Mouse (Mus musculus) adipocyte (in vitro differentiated cells): ENCODE measurements at regions not wholly inside any gene's neighbourhood (a gene's known extent, or its start where the extent isn't known, plus 50 kb on each side); places are given as distances from the start of the nearest gene placed in this dataset.

Experiments
- DNase-seq: peaks from one replicate; pipeline ENCODE4 v3.0.0-alpha.2; 2016; ENCODE audit warnings: low spot score

DNA sequence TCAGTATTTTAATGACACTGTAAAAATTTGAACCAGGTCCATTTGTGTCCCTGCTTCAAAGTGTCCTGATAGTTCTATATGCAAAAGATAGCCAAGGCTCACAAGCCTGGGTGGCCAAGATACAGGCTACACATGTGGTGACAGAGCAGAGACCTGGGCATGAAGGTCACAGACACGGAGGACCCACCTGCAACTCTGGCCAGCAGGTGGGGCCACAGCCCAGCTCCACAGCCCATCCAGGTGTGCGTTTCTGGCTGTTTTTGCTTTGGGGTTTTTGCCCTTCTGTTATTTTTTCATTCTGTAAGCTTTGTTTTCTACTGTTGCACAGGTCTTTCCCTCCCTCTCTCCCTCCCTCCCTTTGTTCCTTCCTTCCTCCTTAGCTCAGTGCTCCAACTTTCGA is 399.4 kb upstream of the Rora start:
- no peak for DNase-seq

DNA sequence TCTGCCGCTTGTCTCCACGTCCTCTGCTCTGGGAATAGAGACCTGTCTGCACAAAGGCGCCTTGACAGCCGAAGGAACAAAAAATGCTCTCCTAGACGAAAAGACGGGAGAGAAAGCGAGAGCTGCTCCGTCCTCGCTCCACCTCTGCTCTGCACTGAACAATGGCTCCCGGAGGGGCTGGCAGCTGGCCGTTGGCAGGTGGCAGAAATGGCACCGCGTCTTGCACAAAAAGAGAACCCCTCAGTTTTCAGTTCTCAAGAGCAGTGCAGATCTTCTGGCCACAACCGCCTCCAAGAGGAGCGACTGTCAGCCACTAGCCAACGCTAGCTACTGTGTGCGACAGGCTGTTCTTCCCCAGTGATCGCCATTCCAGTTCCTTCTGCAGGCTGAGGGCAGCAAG is 385.0 kb upstream of the Rora start:
- no peak for DNase-seq

DNA sequence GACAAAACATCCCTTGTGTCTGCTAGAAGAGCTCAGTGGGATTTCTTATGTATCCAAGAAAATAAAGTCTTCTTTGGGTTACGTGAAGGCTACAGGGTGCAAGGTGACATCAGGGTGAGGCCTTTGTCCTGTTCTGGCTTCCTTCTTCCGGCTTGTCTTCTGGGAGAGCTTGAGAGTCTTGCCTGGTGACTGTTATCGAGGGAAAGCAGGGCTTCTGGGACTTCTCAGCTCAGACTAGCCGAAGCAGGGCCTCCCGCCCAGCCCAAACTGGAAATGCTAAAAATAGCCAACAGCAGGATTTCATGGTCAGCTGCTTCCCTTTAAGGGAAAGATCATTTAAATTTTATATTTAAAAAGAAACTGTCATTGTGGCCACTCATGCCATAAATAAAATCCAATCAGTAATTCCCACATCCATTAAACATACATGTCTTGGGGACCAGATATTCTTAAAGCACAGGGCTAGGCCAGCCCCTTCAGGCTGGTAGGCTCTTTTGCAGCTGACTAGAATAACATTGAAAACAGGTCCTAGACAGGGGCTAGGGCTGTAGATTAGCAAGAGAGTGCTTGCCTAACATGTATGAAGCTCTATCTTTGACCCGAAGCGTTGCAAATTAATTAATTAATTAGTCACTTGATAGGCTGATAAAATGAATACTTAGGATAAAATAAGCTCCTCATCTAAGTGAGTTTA is 351.2 kb upstream of the Rora start:
- peak; percentile 18 for DNase-seq

DNA sequence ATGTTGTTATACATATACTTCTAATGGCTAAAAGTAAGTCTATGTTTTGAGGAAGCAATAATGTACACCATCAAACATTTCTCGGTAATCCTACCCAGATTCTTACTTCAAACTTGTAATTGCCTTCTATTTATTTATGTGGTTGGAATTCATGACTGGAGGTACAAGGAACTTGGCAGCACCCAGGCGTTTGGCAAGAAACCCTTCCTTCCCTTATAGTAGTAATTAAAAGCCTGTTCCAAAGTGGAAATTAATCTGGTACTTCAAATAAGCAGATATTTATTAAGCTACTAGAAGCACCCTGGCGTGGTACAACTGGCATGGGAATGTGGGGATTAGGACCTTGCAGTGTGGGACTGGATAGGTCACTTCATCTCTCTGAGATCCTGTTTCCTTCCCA is 322.9 kb upstream of the Rora start:
- DNase-seq, result no peak

DNA sequence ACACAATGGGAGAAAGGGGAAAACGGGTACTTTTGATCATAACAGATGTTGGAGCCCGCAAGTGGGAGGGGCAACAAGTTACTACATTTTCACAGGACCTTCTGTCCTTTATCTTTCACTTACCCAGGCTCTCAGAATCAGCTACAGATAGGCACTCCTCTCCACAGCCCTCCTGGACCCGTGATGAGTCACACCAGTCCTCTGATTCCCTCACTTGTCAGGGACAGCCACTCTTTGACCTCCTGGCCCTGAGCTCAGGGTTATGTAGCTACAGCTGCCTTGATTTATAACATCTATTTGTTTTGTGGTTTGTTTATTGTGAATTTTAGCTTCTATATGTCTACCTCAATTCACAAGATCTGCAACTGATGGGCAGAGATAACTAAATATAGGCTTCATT is 312.7 kb upstream of the Rora start:
- DNase-seq, result no peak

DNA sequence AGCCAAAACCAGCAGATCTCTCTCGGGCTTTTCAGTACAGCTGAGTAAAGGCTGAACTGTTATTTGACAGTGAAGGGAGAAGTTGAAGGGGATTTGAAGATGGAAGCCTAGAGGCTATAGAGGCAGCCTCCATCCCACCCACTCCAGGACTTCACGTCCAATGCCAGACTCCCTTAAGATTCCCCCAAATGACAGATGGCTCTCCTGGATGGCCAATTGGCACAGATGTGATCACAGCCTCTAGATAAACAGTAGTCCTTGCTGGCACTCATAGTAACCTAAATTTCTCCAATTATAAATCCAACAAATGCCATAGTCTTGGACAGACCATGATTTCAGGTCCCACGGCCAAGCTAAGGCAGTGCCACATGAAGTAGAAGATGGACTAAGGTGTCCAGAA is 312.1 kb upstream of the Rora start:
- DNase-seq, result no peak

DNA sequence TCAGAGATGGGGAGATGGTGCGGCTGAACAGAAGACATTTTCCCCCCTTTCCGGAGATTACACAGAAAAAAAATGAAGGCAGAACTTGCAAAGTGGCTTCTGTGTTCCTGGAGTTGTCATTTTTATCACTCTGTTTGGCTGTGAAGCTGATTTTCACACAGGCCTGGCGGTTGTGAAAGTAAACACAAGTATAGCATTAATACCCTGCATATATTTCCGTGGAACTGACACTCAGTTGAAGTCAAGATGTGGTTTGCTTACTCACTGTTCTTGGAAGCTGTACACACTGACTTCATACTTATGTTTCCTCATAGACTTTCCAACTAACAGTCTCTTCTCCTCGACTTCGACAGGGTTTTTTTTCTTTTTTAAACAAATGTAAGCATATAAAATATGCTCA is 306.2 kb upstream of the Rora start:
- DNase-seq, result no peak

DNA sequence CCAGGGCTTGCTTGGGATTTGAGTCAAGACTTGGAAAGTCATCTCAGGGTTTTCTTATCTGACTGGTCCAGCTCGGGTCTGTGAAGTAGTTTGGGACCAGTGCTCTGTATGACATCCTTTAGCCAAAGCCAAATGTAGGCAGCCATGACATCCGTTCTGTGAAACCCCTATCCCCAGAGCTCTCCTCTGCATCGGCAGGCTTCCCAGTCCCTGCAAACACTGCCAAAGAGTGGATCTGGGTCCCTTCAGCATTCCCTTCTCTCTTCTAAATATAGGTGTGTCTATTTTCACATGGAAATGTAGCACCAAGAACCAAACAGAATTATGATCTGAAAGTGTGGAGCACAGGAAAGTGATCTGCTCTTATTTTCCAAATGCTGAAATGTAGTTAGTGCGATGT is 302.1 kb upstream of the Rora start:
- no peak for DNase-seq

DNA sequence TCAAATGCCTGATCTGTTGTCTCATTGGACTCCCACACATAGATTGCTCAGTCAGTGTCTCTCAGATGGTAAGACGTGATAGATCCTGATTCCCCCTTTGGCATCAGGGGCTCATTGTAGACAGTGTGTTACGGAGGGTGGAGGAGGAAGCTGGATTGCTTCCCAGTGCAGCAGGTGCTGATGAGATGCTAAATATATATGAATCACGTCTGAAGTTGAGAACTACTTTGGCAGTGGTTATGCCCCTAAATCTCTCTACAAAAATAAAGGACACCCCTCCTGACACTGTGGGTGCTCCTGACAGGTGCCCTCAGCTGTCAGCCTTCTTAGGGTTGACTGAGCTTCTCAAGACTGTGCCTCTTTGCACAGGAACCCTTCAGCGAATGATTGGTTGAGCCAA is 299.1 kb upstream of the Rora start:
- no peak for DNase-seq

DNA sequence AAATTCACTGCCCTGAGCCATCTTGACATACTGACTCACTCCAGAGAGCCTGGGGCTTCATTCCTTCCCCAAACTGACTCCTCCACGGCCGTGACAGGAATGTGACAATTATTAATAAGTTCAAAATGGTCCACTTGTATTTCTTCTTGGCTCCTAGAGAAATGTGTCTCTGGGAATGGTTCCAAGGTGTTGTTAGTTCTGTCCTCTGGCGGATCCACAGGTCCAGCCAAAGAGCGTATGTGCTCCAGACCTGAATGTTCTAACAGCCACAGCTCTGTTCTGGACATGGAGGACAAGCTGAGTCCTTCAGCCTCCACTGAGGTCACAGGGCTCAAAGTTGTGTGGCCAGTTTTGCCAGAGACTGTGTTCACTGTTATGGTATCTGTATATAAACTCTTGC is 297.5 kb upstream of the Rora start:
- no peak for DNase-seq

DNA sequence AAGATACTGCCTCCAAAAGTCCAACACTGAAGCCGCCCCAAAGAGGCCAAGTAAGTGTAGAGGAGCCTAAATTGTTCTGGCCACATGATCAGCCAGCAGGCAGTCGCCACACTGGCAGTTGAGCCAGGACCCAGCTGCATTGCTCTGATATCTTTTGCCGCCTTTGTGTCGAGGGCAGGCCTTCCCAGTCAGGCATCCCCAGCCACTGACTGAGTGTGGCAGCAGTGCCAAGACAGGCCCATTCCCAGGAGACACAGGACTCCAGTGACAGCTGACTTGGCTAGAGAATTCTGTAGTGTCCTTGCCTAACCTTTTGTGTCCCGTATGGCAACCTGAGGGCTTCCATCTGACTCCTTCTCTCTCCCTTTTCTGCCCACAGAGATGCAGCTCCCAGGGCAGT is 296.4 kb upstream of the Rora start:
- DNase-seq, result peak; percentile 3

DNA sequence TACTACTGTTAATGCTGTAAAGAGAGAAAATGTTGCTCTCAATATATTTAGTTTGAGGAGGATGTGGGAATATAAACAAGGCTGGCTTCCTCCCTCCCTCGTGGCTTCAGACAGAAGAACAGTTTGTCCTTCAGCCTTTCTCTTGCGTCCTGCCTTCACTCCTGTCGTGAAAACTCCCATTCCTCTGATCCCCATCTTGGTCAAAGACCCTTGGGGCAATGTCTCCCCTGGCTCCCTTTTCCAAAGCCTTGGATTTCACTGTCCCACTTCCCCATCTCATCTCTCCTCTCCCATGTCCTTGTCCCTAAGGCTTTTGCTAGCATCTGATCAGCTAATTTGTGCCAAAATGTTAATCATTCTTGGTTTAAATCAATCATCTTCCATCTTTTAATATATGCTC is 286.6 kb upstream of the Rora start:
- DNase-seq, result no peak

DNA sequence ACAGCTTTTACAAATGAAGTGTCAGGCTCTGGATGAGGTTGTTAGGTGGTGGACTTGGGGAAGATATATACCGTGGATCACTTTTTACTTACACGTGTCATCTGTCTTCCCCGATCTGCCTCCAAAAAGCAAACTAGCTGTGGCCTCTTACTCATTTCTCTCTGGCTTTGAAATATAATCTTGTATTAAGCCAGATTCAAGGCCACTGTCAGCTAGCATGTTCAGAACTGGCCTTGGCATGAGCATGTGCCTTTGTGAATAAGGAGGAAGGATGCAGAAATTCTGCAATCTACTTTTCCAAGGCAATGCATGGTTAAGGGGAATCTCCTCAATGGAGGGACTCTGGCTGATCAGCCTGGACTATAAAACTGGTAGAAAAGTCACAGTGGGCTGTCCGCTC is 286.0 kb upstream of the Rora start:
- DNase-seq, result no peak

DNA sequence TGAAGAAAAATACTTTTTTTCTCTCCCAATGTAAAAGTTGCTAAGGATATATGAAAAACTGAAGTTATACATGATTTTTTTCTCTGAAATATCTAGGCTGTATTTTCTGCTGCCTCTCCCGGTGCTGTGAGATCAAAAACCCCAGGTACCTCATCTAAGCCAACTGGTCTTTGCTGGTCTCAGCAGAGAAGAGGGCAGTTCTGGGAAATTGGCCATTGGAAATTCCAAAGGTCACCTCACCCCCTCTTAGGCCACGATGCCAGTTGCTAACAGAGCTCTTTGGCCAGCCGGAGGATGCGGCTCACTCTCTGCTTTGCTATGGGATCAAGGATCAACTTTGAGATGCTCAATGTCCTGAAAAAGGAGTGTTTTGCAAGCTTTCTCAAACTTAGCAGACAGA is 280.9 kb upstream of the Rora start:
- no peak for DNase-seq

DNA sequence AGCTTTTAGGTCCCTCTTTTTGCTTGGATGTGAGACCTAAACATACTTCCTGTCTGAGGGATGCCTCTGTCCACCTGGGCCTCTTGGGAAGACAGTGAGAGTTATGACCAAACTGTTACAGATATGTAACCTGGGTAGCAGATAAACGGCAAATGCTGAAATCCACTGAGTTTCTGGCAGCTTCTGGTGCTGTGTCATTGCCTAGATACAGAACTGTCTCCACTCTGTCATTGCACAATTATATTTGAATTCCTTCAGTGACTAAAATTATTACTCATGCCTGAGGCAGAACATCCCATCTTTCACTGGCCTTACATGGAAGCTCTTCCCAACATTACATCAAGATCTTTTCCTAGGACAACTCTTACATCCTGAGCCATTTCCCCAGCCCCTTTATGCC is 277.4 kb upstream of the Rora start:
- no peak for DNase-seq

DNA sequence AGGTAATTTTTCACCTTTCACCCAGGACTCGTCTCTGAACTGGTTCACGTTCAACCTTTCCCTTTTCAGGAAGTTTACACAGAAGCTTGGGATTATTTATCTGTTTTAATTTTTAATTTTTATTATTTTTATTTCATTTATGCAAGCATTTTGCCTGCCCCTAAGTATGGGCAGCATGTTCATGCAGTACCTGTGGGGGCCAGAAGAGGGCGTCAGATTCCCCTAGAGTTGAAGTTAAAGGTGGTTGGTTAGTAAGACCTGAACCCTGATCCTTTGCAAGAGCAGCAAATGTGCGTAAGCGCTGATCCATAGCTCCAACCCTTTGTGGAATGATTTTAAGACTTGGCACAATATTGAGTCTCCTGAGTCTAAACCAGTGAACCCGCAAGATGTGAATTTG is 271.7 kb upstream of the Rora start:
- DNase-seq, result no peak

DNA sequence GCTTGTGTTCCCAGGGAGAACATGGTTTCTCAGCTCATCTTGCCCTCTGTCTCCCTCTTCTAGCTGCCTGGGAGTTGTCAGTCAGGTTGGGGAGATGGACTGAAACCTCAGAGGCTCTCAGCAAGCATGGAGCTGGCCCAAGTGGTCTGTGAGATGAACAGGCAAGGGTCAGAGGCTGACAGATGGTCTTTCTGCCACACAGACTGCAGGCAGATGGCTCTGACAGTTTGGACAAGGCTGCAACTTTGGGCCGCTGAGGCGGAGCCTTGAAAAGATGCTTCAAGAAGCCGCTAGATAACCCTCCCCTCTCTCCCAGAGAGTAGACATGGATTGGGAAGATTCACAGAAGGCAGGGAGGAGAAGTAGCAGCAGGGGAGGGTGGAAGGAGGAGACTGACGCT is 252.7 kb upstream of the Rora start:
- DNase-seq, result no peak

DNA sequence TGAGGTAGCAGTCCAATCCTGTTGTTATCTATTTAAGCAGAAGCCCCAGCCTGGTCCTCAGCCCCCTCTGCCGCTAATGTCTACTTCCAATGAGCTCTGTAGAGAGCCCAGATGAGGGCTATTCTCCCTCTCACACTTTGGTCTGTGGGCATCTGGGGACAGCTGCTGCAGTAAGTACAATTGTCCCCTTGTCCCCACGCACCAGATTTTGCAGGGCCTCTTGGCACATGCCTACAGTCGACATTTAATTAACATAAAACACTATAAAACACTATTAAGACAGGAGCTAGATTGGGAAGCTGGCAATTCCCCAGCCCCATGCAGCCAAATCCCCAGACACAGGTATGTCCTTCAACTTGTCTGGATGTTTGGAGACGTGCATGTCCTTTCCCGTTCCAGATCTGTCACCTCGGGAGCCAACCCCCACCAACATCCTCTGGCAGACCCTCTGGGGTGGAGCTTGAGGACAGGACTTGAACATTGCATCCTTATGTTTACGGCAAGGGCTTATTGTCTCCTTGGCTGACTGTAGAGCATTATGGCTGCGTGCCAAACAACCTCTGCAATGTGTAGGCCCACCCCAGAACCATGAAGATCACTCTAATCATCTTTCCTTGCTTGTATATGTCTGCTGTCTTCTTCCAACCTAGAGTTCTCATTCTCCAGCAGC is 251.3 kb upstream of the Rora start:
- DNase-seq, result no peak

DNA sequence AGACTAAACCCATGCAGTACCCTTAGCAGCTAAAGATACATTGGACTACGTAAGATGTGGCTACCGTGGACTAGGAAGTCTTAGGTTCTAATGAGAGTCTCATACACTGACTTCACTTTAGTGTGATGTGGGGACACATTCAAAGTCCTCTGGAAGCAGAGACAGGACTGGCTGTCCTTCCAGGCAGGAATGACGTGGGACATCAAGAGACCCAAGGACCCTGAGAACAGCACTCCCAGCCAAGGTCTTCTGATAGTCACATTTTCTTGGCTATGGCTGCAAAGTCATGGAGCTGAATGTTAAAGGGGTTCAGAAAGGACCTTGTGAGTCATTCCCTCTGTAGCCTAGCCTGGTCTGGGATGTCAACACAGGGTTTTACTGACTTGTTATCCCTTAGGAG is 250.6 kb upstream of the Rora start:
- no peak for DNase-seq

DNA sequence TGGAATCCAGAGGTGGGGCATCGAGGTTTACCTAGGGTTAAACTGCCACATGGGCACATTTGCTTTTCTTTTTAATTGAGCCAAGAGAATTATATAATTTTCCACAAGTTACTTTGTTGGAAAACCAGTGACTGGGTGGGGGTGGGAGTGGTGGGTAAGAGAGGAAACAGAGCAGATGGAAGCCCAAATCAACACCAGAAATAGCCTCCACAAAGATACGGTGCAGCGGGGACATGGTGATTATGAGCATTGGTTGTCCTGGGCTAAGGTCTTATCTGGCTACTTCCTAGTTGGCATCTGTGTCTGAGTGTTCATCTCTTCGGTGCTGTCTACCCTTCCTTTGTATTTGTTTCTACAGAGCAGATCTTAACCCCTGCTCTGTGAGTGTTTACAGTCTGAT is 250.1 kb upstream of the Rora start:
- no peak for DNase-seq

DNA sequence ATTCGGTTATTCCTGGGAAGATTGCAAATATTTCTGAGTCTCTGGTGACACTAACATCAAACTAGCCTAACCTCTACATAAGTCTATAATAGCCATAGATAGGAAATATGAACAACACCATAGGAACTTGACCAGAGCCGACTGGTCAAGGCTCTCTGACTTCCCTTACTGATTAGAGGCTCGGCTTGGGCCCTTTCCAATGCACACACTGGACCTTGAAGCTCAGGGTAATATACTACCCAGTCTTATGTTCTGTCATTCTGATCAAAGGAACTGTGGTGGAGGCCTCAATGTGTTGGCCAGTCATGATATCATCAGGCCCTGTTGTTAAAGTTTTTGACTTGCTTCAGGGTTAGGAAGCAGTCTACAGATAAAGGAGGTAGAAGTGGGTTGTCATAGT is 243.8 kb upstream of the Rora start:
- DNase-seq, result no peak

DNA sequence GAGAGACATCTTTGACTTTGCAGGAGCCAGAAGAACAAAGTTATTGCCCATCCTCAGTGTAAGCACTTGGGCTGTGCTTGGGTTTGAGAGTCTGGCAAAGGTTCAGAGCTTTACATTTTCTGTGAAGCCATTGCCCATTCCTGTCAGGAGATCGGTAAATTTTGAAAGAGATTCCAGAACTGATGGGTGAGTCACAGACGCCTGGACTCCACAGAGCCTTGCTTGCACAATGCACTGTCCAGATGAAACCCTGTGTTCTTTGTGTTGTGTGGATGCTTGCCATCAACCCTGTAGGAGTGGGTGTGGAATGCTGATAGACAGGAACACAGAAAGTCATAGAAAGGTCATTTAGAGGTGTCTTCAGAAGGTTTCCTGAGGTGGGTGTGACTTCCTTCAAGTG is 227.3 kb upstream of the Rora start:
- DNase-seq, result peak; percentile 2

DNA sequence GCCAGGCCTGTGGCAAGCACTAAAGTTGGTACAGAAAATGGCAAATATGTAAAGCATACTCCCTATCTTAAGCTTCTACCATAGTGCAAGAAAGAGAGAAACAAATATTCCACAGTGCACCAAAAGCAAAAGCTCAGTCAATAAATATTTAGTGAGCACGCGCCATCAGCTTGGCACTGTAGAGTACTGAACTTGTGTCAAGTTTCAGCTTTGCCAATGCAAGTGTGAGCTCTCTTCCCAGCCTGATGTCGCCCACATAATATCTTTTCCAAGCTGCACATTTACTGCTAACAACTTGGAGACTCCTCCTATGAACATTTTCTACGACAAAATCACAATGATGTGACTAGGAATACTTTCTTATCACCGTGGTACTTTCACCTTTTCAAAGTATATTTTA is 190.8 kb upstream of the Rora start:
- no peak for DNase-seq

DNA sequence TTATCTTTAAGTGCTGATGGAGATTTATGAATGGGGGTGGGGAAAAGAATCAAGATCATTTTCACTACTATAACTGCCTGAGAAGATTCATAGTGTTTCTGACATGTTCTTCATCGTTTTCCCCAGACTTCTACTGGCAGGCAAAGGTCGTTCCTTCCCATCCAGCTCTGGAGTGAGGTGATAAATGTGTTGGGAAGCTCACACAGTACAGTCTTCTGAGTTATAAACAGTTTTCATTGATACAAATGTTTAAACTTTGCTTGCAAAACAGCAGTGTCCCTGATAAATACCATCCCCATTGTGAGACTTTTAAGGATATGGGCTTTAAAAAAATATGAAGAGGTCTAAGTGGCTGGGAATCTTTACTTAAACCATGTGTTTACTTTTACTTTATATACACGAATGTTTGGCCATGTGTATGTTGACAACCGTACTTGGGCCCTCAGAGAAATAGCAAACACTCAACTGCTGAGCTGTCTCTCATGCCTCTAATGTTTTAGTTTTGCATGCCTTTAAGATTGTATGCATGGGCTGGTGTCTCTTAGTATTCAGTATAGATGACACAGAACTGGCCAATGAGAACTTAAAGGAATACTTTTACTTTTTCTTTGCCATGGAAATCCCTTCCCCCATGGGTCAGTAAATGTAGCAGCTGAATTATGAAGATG is 189.8 kb upstream of the Rora start:
- no peak for DNase-seq
